Mouse (Mus musculus) retina, adult 2 months (tissue): Measurements from ENCODE around the gene Cd209f.
"Not testable (repeated sequence)": the region's sequence is repeated elsewhere in the genome, so short reads cannot be mapped to it uniquely, and the experiment has no call there.

Experiments used
- DNase-seq: peaks from one replicate; pipeline ENCODE4 v3.0.0-alpha.2; 2012; ENCODE audit warnings: low read depth, low spot score

Cd209f gene

GRCm38 (mm10) chr8:4105735-4106134 is at the start of gene Cd209f:
Gene Cd209f (minus strand): TSS chr8:4105835.
- DNase-seq: not testable (repeated sequence)

DNA sequence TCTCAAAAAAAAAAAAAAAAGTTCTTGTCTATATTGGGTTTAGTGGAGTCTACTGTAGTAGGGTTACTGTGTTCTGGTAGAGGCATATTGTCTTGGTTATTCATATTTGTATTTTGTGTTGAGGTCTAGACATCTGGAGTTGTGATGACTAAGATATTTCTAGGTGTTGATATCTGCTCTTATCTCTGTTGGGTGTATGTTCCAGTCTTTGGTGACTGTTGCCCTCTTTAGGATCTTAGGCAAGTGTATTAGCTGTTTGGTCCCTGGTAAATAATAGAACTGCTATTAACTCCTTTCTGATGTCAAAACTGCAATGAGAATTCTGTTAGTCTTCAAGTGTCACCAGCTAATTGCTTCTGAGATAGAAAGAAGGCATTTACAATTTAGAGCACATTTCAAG is 49.2 kb upstream of the Cd209f start:
- DNase-seq: no peak

GRCm38 (mm10) chr8:4147272-4147671 is 41.6 kb upstream of the Cd209f start:
- DNase-seq: no peak

- no peak for DNase-seq
Observed at GRCm38 (mm10) chr8:4141721-4142120, 36.1 kb upstream of the Cd209f start.

- peak; percentile 56 for DNase-seq
Observed at GRCm38 (mm10) chr8:4139660-4140646, 34.3 kb upstream of the Cd209f start.

GRCm38 (mm10) chr8:4133798-4134197 is 28.2 kb upstream of the Cd209f start, which contains the start of gene Cd209g:
Gene Cd209g (plus strand): TSS chr8:4134098.
- no peak for DNase-seq

DNA sequence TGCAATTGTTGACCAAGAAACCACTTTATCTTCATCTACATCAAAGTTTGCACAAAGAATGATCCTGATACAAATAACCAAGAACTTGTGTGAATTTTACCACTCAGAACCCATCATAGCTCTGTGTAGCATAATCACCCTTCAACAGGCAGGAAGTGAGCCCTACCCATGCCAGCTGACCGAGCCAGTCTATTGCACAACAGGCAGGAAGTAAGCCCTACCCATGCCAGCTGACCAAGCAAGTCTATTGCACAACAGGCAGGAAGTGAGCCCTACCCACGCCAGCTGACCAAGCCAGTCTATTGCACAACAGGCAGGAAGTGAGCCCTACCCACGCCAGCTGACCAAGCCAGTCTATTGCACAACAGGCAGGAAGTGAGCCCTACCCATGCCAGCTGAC is 17.1 kb downstream of the Cd209f start:
- DNase-seq: not testable (repeated sequence)

- not testable (repeated sequence) for DNase-seq
Observed at GRCm38 (mm10) chr8:4087180-4087722, 18.4 kb downstream of the Cd209f start.
